Mouse (Mus musculus): ENCODE results near the gene Mybpc2. TPM values are rescaled to one million over a fixed set of nuclear protein-coding genes. Genes with fewer than 3 reads are reported as not detected.

Gene Mybpc2
- polyA plus RNA-seq (2015; fragmentation: Nextera tagmentation; extraction: Ambion mirVana), result 0.10 and 0.18 TPM in 2 replicates

DNA sequence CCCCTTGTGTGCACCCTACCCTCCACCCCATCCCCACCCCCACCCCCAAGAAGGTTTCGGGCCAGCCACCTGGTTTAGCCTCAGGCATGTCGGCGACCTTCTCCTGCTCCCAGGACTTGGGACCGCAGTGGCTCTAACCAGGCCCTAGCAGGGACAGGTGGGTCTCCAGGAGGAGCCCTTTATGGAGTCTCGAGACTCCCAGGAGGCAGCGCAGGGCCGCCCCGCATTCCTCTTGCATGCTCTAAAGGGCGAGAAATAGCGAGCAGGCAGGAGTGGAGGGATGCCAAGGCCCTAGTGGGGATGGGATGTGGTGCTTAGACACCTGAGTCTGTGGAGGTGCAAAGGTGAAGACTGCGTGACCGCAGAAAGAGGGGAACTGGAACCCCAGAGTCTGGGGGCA is at the start of gene Mybpc2:
Gene Mybpc2, minus strand, starts transcription at position 155 of the 400 bp plus-strand sequence.
- ATAC-seq (ENCODE audit: low FRiP score, low read depth), result no peak
- peaks cover 51% of the 10 kb centered on the region for H3K27me3 ChIP-seq
- H3K9ac ChIP-seq, result no peak within 1 kb of the TSS
- H3K27ac ChIP-seq (replicated peaks), result no peak within 1 kb of the TSS
- H3K36me3 ChIP-seq, result no peaks in the 10 kb centered on the region
- no peak within 1 kb of the TSS for H3K4me3 ChIP-seq
- H3K9me3 ChIP-seq, result no peaks in the 10 kb centered on the region
- peak within 1 kb of the TSS; percentile 39 for H3K4me2 ChIP-seq
- H3K4me1 ChIP-seq (replicated peaks), result peaks cover 11% of the 10 kb centered on the region
- WGBS, result 40% methylated on average over 12 of the region's 12 CpGs

GRCm38 (mm10) chr7:44572956-44573484 is 48.6 kb upstream of the Mybpc2 start:
- Histone ChIP-seq H3K27ac (replicated peaks) (no peak overlapping the region), H3K36me3 (no peaks in the 10 kb centered on the region), H3K27me3 (no peaks in the 10 kb centered on the region), H3K4me3 (no peak overlapping the region), H3K9me3 (no peaks in the 10 kb centered on the region), H3K9ac (no peak overlapping the region), H3K4me1 (replicated peaks) (no peaks in the 10 kb centered on the region), H3K4me2 (no peak overlapping the region)
- 69% methylated on average over 5 of the region's 5 CpGs for WGBS
- ATAC-seq (ENCODE audit: low FRiP score, low read depth), result no peak

GRCm38 (mm10) chr7:44572213-44572701 is 47.8 kb upstream of the Mybpc2 start, which contains the start of gene Napsa:
Gene Napsa (plus strand): TSS chr7:44572380.
- ATAC-seq (ENCODE audit: low FRiP score, low read depth), result no peak
- Histone ChIP-seq H3K9me3 (no peaks in the 10 kb centered on the region), H3K27ac (replicated peaks) (no peak within 1 kb of the TSS), H3K4me3 (no peak within 1 kb of the TSS), H3K4me1 (replicated peaks) (no peaks in the 10 kb centered on the region), H3K4me2 (no peak within 1 kb of the TSS), H3K27me3 (no peaks in the 10 kb centered on the region), H3K36me3 (no peaks in the 10 kb centered on the region), H3K9ac (no peak within 1 kb of the TSS)
- 30% methylated on average over 7 of the region's 7 CpGs for WGBS

DNA sequence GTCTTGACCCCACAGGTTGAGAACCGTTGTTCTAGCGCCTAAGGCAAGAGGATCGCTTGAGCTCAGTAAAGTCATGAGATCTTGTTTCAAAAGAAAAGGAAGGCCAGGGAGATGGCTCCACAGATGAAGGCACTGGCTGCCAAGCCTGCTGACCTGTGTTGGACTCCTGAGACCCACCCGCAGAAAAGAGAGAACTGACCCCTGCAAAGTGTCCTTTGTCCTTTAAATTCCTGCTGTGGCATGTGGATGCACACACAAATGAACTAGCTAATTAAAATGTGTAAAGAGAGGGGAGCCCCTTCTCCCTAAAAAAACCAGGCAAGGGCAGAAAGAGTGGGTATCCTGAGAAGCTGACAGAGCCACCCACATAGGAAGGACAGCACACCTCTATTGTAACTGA is 47.4 kb upstream of the Mybpc2 start:
- H3K27me3 ChIP-seq, result no peaks in the 10 kb centered on the region
- H3K36me3 ChIP-seq, result no peaks in the 10 kb centered on the region
- no peak overlapping the region for H3K4me2 ChIP-seq
- H3K9ac ChIP-seq, result no peak overlapping the region
- no peaks in the 10 kb centered on the region for H3K9me3 ChIP-seq
- ATAC-seq (ENCODE audit: low FRiP score, low read depth), result no peak
- 32% methylated on average over 4 of the region's 4 CpGs for WGBS
- H3K4me3 ChIP-seq, result no peak overlapping the region
- H3K4me1 ChIP-seq (replicated peaks), result no peaks in the 10 kb centered on the region
- H3K27ac ChIP-seq (replicated peaks), result no peak overlapping the region

- 92% methylated on average over 6 of the region's 6 CpGs for WGBS
- no peaks in the 10 kb centered on the region for H3K9me3 ChIP-seq
- ATAC-seq (ENCODE audit: low FRiP score, low read depth), result no peak
- no peaks in the 10 kb centered on the region for H3K27me3 ChIP-seq
- no peak overlapping the region for H3K27ac ChIP-seq (replicated peaks)
- no peak overlapping the region for H3K4me2 ChIP-seq
- no peak overlapping the region for H3K9ac ChIP-seq
- H3K4me1 ChIP-seq (replicated peaks), result no peaks in the 10 kb centered on the region
- H3K36me3 ChIP-seq, result no peaks in the 10 kb centered on the region
- no peak overlapping the region for H3K4me3 ChIP-seq
Observed at GRCm38 (mm10) chr7:44570989-44571388, 46.5 kb upstream of the Mybpc2 start.

DNA sequence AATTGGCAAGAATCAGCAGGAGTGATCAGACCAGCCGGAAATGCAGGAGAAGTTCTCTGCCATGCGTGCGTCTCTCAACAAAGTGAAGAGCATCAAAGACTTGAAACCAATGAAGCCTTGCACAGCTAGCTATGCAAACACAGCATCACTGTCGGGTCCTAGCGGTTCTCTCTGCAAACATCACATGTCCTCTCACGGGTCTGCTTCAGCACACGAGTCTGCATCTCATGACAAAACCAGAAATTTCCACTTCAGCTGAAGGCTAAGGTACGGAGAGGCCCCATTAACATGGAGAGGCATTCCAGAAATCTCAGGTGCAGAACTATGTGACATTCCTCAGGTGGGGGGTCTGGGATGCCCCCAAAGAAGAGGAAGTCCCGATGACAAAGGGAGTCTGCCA is 44.3 kb upstream of the Mybpc2 start:
- ATAC-seq (ENCODE audit: low FRiP score, low read depth), result no peak
- Histone ChIP-seq H3K36me3 (no peaks in the 10 kb centered on the region), H3K4me3 (no peak overlapping the region), H3K27me3 (no peaks in the 10 kb centered on the region), H3K9me3 (no peaks in the 10 kb centered on the region), H3K4me1 (replicated peaks) (no peaks in the 10 kb centered on the region), H3K27ac (replicated peaks) (no peak overlapping the region), H3K9ac (no peak overlapping the region), H3K4me2 (no peak overlapping the region)
- 78% methylated on average over 9 of the region's 9 CpGs for WGBS

DNA sequence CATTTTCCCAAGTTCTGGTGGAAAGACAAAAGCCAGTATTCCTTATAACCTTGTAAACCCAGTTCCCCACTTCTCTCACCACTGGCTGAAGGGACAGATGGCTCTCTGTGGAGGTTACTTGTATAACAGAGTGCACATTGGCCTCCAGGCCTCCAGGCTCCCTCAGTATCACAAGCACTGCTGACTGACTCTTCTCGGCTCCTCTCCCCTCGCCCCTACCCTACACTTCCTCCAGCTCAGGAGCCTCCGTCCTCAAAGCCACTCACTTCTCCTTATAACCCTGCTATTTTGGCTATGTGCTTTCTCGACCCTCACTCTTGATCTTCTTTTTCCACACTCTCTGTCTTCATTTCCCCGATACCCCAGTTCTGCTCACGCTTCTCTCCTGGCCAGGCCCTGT is 41.0 kb upstream of the Mybpc2 start:
- Histone ChIP-seq H3K27me3 (no peaks in the 10 kb centered on the region), H3K36me3 (no peaks in the 10 kb centered on the region), H3K4me1 (replicated peaks) (no peaks in the 10 kb centered on the region), H3K9ac (no peak overlapping the region), H3K4me2 (no peak overlapping the region), H3K27ac (replicated peaks) (no peak overlapping the region), H3K9me3 (no peaks in the 10 kb centered on the region), H3K4me3 (no peak overlapping the region)
- WGBS, result 80% methylated on average over 6 of the region's 6 CpGs
- no peak for ATAC-seq (ENCODE audit: low FRiP score, low read depth)

- Histone ChIP-seq H3K9ac (no peak overlapping the region), H3K9me3 (no peaks in the 10 kb centered on the region), H3K4me2 (no peak overlapping the region), H3K4me3 (no peak overlapping the region), H3K27ac (replicated peaks) (no peak overlapping the region), H3K4me1 (replicated peaks) (no peaks in the 10 kb centered on the region), H3K36me3 (no peaks in the 10 kb centered on the region), H3K27me3 (no peaks in the 10 kb centered on the region)
- ATAC-seq (ENCODE audit: low FRiP score, low read depth), result no peak
- 88% methylated on average over 10 of the region's 10 CpGs for WGBS
Observed at GRCm38 (mm10) chr7:44564486-44564885, 40.0 kb upstream of the Mybpc2 start.

- no peak for ATAC-seq (ENCODE audit: low FRiP score, low read depth)
- Histone ChIP-seq H3K9me3 (no peaks in the 10 kb centered on the region), H3K27ac (replicated peaks) (no peak overlapping the region), H3K4me2 (no peak overlapping the region), H3K9ac (no peak overlapping the region), H3K4me3 (no peak overlapping the region), H3K27me3 (no peaks in the 10 kb centered on the region), H3K36me3 (no peaks in the 10 kb centered on the region), H3K4me1 (replicated peaks) (no peaks in the 10 kb centered on the region)
- 61% methylated on average over 8 of the region's 8 CpGs for WGBS
Observed at GRCm38 (mm10) chr7:44563284-44563683, 38.8 kb upstream of the Mybpc2 start.

GRCm38 (mm10) chr7:44560435-44561400 is 36.3 kb upstream of the Mybpc2 start:
- no peak overlapping the region for H3K27ac ChIP-seq (replicated peaks)
- H3K4me1 ChIP-seq (replicated peaks), result no peaks in the 10 kb centered on the region
- H3K4me2 ChIP-seq, result no peak overlapping the region
- H3K27me3 ChIP-seq, result no peaks in the 10 kb centered on the region
- H3K4me3 ChIP-seq, result no peak overlapping the region
- H3K9me3 ChIP-seq, result no peaks in the 10 kb centered on the region
- WGBS, result 54% methylated on average over 18 of the region's 18 CpGs
- no peak overlapping the region for H3K9ac ChIP-seq
- H3K36me3 ChIP-seq, result no peaks in the 10 kb centered on the region
- peak; percentile 49; the same call in 1 of the 2 replicates for ATAC-seq (ENCODE audit: low FRiP score, low read depth)

GRCm38 (mm10) chr7:44557629-44558028 is 33.2 kb upstream of the Mybpc2 start:
- 79% methylated on average over 2 of the region's 2 CpGs for WGBS
- no peak for ATAC-seq (ENCODE audit: low FRiP score, low read depth)

GRCm38 (mm10) chr7:44553826-44554225 is 29.4 kb upstream of the Mybpc2 start, which contains the start of gene Nr1h2:
Gene Nr1h2 (minus strand): TSS chr7:44553951.
- peak; percentile 74 for ATAC-seq (ENCODE audit: low FRiP score, low read depth)
- H3K27ac ChIP-seq (replicated peaks), result peak within 1 kb of the TSS; percentile 88
- WGBS, result under 1% methylated on average over 22 of the region's 22 CpGs
- H3K36me3 ChIP-seq, result peaks cover 13% of the 10 kb centered on the region
- peak within 1 kb of the TSS; percentile 97 for H3K4me3 ChIP-seq
- peak within 1 kb of the TSS; percentile 83 for H3K4me2 ChIP-seq
- H3K9me3 ChIP-seq, result no peaks in the 10 kb centered on the region
- no peaks in the 10 kb centered on the region for H3K27me3 ChIP-seq
- H3K4me1 ChIP-seq (replicated peaks), result peaks cover 15% of the 10 kb centered on the region
- peak within 1 kb of the TSS; percentile 48 for H3K9ac ChIP-seq

More at GRCm38 (mm10) chr7:44557629-44558028, 33.2 kb upstream of the Mybpc2 start:
- Histone ChIP-seq H3K4me2 (no peak overlapping the region), H3K27ac (replicated peaks) (no peak overlapping the region), H3K4me3 (no peak overlapping the region), H3K9me3 (no peaks in the 10 kb centered on the region), H3K9ac (no peak overlapping the region), H3K27me3 (no peaks in the 10 kb centered on the region), H3K36me3 (no peaks in the 10 kb centered on the region), H3K4me1 (replicated peaks) (peaks cover 12% of the 10 kb centered on the region)
